Mouse (Mus musculus) bone marrow macrophage, adult 2 months (primary cell): Measurements from ENCODE around the gene Prkab2.

Source experiments
- CTCF ChIP-seq: IDR thresholded peaks from 2 replicates; pipeline ENCODE4 v1.5.1; 2012; ENCODE audit warnings: low read depth, mild to moderate bottlenecking, low read length, moderate library complexity
- POLR2A ChIP-seq: IDR thresholded peaks from 2 replicates; pipeline ENCODE4 v1.6.1; 2012; ENCODE audit warnings: mild to moderate bottlenecking, low read depth, low read length, borderline replicate concordance

- TF ChIP-seq POLR2A (no peak), CTCF (no peak)
Observed at GRCm38 (mm10) chr3:97615154-97615553, 42.8 kb upstream of the Prkab2 start.
